Comparison of ENCODE assay signal across 38 mouse cellular contexts in the genomic region with DNA sequence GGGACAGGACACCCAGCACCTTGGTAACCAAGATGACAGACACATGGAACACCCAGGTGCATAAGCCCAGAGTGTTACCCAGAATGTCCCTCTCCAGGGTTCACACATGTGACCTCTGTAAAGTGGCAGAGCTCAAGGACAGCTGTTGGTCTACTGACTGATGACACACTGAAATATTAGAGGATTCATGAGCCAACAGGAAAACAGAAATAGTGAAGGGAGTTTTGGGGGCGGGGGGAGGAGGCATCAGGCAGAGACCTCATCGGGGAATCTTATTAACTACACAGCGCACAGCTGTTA. TPM values are rescaled to one million over a fixed set of nuclear protein-coding genes. Genes with fewer than 3 reads are reported as not detected.
DNase-seq lines count a peak whose midpoint lies in the region; ATAC-seq and TF ChIP-seq lines count a peak whose summit lies in the region.
"Had no signal": no experiment of that assay in that cellular context is flagged by ENCODE, and none has a peak within 500 bp of the region (broad histone marks: within the 10 kb centered on the region; RNA-seq: fewer than 3 reads in every experiment).

No protein-coding gene starts in this region.

- 0 out of 2 replicates have a peak, but pooled peaks cover 8% of the 10 kb centered on the region for H3K4me1 ChIP-seq in hindbrain, postnatal 0 days (ENCODE audit: insufficient read depth, low read length)
- H3K4me1 ChIP-seq in hindbrain, embryonic 13.5 days (replicated peaks) = peaks cover 20% of the 10 kb centered on the region
- H3K4me1 ChIP-seq in lung, embryonic 16.5 days (replicated peaks; ENCODE audit: control insufficient read depth, insufficient read depth, low read length) = no peaks in the 10 kb centered on the region
- no peaks in the 10 kb centered on the region for H3K4me1 ChIP-seq in lung, adult 2 months (ENCODE audit: control insufficient read depth, insufficient read depth, low read length)

- no peak overlapping the region for H3ac ChIP-seq in C2C12 (ENCODE audit: control insufficient read depth, insufficient read length, low read depth)

- H3K36me3 ChIP-seq in hindbrain, postnatal 0 days (ENCODE audit: insufficient read depth, low read length) = no peaks in the 10 kb centered on the region
- H3K36me3 ChIP-seq in hindbrain, embryonic 13.5 days = no peaks in the 10 kb centered on the region
- H3K36me3 ChIP-seq in lung, embryonic 16.5 days (ENCODE audit: control insufficient read depth, insufficient read depth, low read length) = no peaks in the 10 kb centered on the region
- H3K36me3 ChIP-seq in C2C12 (ENCODE audit: control insufficient read depth, insufficient read depth) = no peaks in the 10 kb centered on the region
- H3K36me3 ChIP-seq: embryonic facial prominence, embryonic 12.5 days; forebrain, embryonic 12.5 days; midbrain, embryonic 12.5 days; stomach, embryonic 15.5 days had no signal

- H3K27me3 ChIP-seq in hindbrain, postnatal 0 days (ENCODE audit: insufficient read depth, low read length) = no peaks in the 10 kb centered on the region
- H3K27me3 ChIP-seq in hindbrain, embryonic 13.5 days = peaks cover 37% of the 10 kb centered on the region; the same call in 1 of the 2 replicates
- H3K27me3 ChIP-seq in lung, embryonic 16.5 days (ENCODE audit: control insufficient read depth, insufficient read depth, low read depth, low read length) = no peaks in the 10 kb centered on the region
- H3K27me3 ChIP-seq in C2C12 (ENCODE audit: control insufficient read depth, insufficient read depth, insufficient read length) = no peaks in the 10 kb centered on the region
- H3K27me3 ChIP-seq: embryonic facial prominence, embryonic 12.5 days; stomach, embryonic 15.5 days had no signal

- H3K79me2 ChIP-seq in C2C12 (ENCODE audit: control insufficient read depth, insufficient read depth) = no peaks in the 10 kb centered on the region

- no peak for ATAC-seq in hindbrain, postnatal 0 days
- ATAC-seq in hindbrain, embryonic 13.5 days (ENCODE audit: low FRiP score) = no peak
- ATAC-seq in lung, embryonic 16.5 days (ENCODE audit: low read depth) = peak; percentile 57
- ATAC-seq: activated CD4-positive, CD25-positive, alpha-beta regulatory T cell, adult 4 months; forebrain, postnatal 0 days; inflammation-experienced regulatory T-cells, adult 6 months had no signal

- H3K9me3 ChIP-seq in hindbrain, postnatal 0 days (ENCODE audit: low read length) = no peaks in the 10 kb centered on the region
- no peaks in the 10 kb centered on the region for H3K9me3 ChIP-seq in hindbrain, embryonic 13.5 days
- H3K9me3 ChIP-seq in lung, embryonic 16.5 days (ENCODE audit: control insufficient read depth, low read length) = no peaks in the 10 kb centered on the region
- H3K9me3 ChIP-seq: embryonic facial prominence, embryonic 12.5 days; forebrain, embryonic 12.5 days; midbrain, embryonic 12.5 days; stomach, embryonic 15.5 days had no signal

- no peak overlapping the region for H3K4me3 ChIP-seq in hindbrain, postnatal 0 days (ENCODE audit: low read length)
- H3K4me3 ChIP-seq in hindbrain, embryonic 13.5 days = no peak overlapping the region
- no peak overlapping the region for H3K4me3 ChIP-seq in lung, embryonic 16.5 days (ENCODE audit: low read length)
- no peak overlapping the region for H3K4me3 ChIP-seq in lung, adult 2 months (replicated peaks; ENCODE audit: extremely low read depth, low read depth, low read length)
- H3K4me3 ChIP-seq in C2C12 (ENCODE audit: insufficient read depth, poor library complexity, severe bottlenecking) = no peak overlapping the region
- H3K4me3 ChIP-seq: embryonic facial prominence, embryonic 12.5 days; erythroblast, embryonic 14.5 days; forebrain, embryonic 12.5 days; midbrain, embryonic 12.5 days; stomach, embryonic 15.5 days had no signal

- DNase-seq in hindbrain, postnatal 0 days (ENCODE audit: low spot score) = peak; percentile 18
- no peak for DNase-seq in lung, adult 2 months
- peak; percentile 11 for DNase-seq in lung, postnatal 36 days
- no peak for DNase-seq in cerebellum, postnatal 25 days
- no peak for DNase-seq in kidney, adult 8-10 months
- DNase-seq: adrenal gland, adult 2 months; adrenal gland, postnatal 36 days; B cell, adult 2 months; cerebellum, adult 2 months; cerebellum, postnatal 14 days; forebrain, postnatal 0 days; heart, postnatal 4 days; kidney, adult 18-20 months; layer of hippocampus, postnatal 36 days; left cerebral cortex, postnatal 4 days; liver had no signal

- H3K79me3 ChIP-seq in C2C12 (ENCODE audit: low read depth) = no peaks in the 10 kb centered on the region

- no peak overlapping the region for H3K27ac ChIP-seq in hindbrain, postnatal 0 days
- no peak overlapping the region for H3K27ac ChIP-seq in hindbrain, embryonic 13.5 days
- H3K27ac ChIP-seq in lung, embryonic 16.5 days (ENCODE audit: low read length) = no peak overlapping the region
- H3K27ac ChIP-seq: embryonic facial prominence, embryonic 12.5 days; forebrain, embryonic 12.5 days; hindbrain, embryonic 14.5 days; kidney, postnatal 0 days; liver, embryonic 14.5 days; midbrain, embryonic 12.5 days; stomach, embryonic 15.5 days had no signal

- TF ChIP-seq CTCF in hindbrain, postnatal 0 days (IDR thresholded peaks at IDR 0.05; ENCODE audit: low read depth) = no peak
- no peak for TF ChIP-seq CTCF in lung, adult 2 months (IDR thresholded peaks at IDR 0.05; ENCODE audit: insufficient read depth, low read length)
- TF ChIP-seq CTCF in C2C12 (IDR thresholded peaks at IDR 0.05; ENCODE audit: control insufficient read depth, insufficient read depth, insufficient read length) = no peak

- H3K4me2 ChIP-seq in hindbrain, postnatal 0 days (ENCODE audit: low read depth, low read length) = no peak overlapping the region
- H3K4me2 ChIP-seq in hindbrain, embryonic 13.5 days = no peak overlapping the region
- H3K4me2 ChIP-seq in lung, embryonic 16.5 days (ENCODE audit: low read depth, low read length) = no peak overlapping the region
- H3K4me2 ChIP-seq: embryonic facial prominence, embryonic 12.5 days; forebrain, embryonic 12.5 days; hindbrain, embryonic 14.5 days; midbrain, embryonic 12.5 days; stomach, embryonic 15.5 days had no signal

- no peak for TF ChIP-seq POLR2A in lung, adult 2 months (IDR thresholded peaks at IDR 0.05; ENCODE audit: borderline replicate concordance, extremely low read depth, low read depth, low read length)

- H3K9ac ChIP-seq in hindbrain, postnatal 0 days (replicated peaks; ENCODE audit: low read length) = no peak overlapping the region
- no peak overlapping the region for H3K9ac ChIP-seq in hindbrain, embryonic 13.5 days
- H3K9ac ChIP-seq in lung, embryonic 16.5 days (ENCODE audit: low read length) = no peak overlapping the region
- H3K9ac ChIP-seq: embryonic facial prominence, embryonic 12.5 days; forebrain, embryonic 12.5 days; forebrain, postnatal 0 days; hindbrain, embryonic 14.5 days; liver, embryonic 14.5 days; midbrain, embryonic 12.5 days; stomach, embryonic 15.5 days had no signal

- 75% methylated on average over 3 of the region's 3 CpGs for WGBS in hindbrain, postnatal 0 days
- WGBS in hindbrain, embryonic 13.5 days = 76% methylated on average over 3 of the region's 3 CpGs
- 73% methylated on average over 3 of the region's 3 CpGs for WGBS in lung, embryonic 16.5 days
- WGBS in lung, adult 2 months = 71% methylated on average over 3 of the region's 3 CpGs

TF ChIP-seq in C2C12, 6 proteins besides CTCF, POLR2A, EP300 and RAD21:
- no peak for TF ChIP-seq MYOD1 (IDR thresholded peaks at IDR 0.05; ENCODE audit: control insufficient read depth, insufficient read length, low read depth)
- no peak for TF ChIP-seq MAX (IDR thresholded peaks at IDR 0.05)
- TF ChIP-seq USF1 (IDR thresholded peaks at IDR 0.05; ENCODE audit: low read depth) = peak; percentile 11
- TF ChIP-seq CEBPB (IDR thresholded peaks at IDR 0.05; ENCODE audit: low read depth) = no peak

RNA-seq across cellular contexts. Expression of a gene that starts 28.0 kb away (rescaled TPM):
- total RNA-seq in hindbrain, postnatal 0 days (2014; rRNA removed) = not detected in 2 replicates
- polyA plus RNA-seq in hindbrain, postnatal 0 days (2015; fragmentation: Nextera tagmentation; extraction: Ambion mirVana) = 0.81 and 0.88 TPM in 2 replicates
- 0.12 TPM in 1 of 2 replicates, not detected in the other for polyA plus RNA-seq in hindbrain, embryonic 13.5 days (2015; fragmentation: Nextera tagmentation; extraction: Ambion mirVana)
- polyA plus RNA-seq in lung, embryonic 16.5 days (2015; fragmentation: Nextera tagmentation; extraction: Ambion mirVana) = 0.23 TPM in 1 of 2 replicates, not detected in the other
- 0.18 TPM in 1 of 2 replicates, not detected in the other for polyA plus RNA-seq in lung, adult 2 months (2012; rRNA removed)
- not detected for polyA plus RNA-seq in C2C12 (2012; fragmentation: generic; extraction: Trizol)
- total RNA-seq: adrenal gland, adult 2 months; adrenal gland, postnatal 36 days; CH12.LX; ES-E14; forebrain, postnatal 0 days; gastrocnemius, adult 8-10 months; heart, adult 8-10 months; heart, postnatal 4 days; left cerebral cortex, postnatal 4 days had no signal
- polyA plus RNA-seq: heart, embryonic 14.5 days; hindbrain, embryonic 14.5 days; midbrain, embryonic 12.5 days had no signal

RNA-seq across cellular contexts. Expression of a gene that starts 34.8 kb away (rescaled TPM):
- 201 and 223 TPM in 2 replicates for total RNA-seq in hindbrain, postnatal 0 days (2014; rRNA removed)
- polyA plus RNA-seq in hindbrain, postnatal 0 days (2015; fragmentation: Nextera tagmentation; extraction: Ambion mirVana) = 641 and 676 TPM in 2 replicates
- polyA plus RNA-seq in hindbrain, embryonic 13.5 days (2015; fragmentation: Nextera tagmentation; extraction: Ambion mirVana) = 597 TPM in 2 replicates
- polyA plus RNA-seq in lung, embryonic 16.5 days (2015; fragmentation: Nextera tagmentation; extraction: Ambion mirVana) = 386 and 399 TPM in 2 replicates
- 73.6 and 107 TPM in 2 replicates for polyA plus RNA-seq in lung, adult 2 months (2012; rRNA removed)
- 430 TPM for polyA plus RNA-seq in C2C12 (2012; fragmentation: generic; extraction: Trizol)

RNA-seq across cellular contexts. Expression of a gene that starts 59.0 kb away (rescaled TPM):
- not detected in 2 replicates for total RNA-seq in hindbrain, postnatal 0 days (2014; rRNA removed)
- polyA plus RNA-seq in hindbrain, postnatal 0 days (2015; fragmentation: Nextera tagmentation; extraction: Ambion mirVana) = not detected in 2 replicates
- polyA plus RNA-seq in hindbrain, embryonic 13.5 days (2015; fragmentation: Nextera tagmentation; extraction: Ambion mirVana) = not detected in 2 replicates
- polyA plus RNA-seq in lung, embryonic 16.5 days (2015; fragmentation: Nextera tagmentation; extraction: Ambion mirVana) = not detected in 2 replicates
- polyA plus RNA-seq in lung, adult 2 months (2012; rRNA removed) = not detected in 2 replicates
- not detected for polyA plus RNA-seq in C2C12 (2012; fragmentation: generic; extraction: Trizol)
- total RNA-seq: adrenal gland, adult 2 months; adrenal gland, postnatal 36 days; forebrain, postnatal 0 days; gastrocnemius, adult 8-10 months; gastrocnemius, postnatal 4 days; heart, adult 8-10 months; heart, postnatal 4 days; layer of hippocampus, postnatal 36 days; left cerebral cortex, postnatal 4 days; megakaryocyte progenitor cell, adult 5-6 weeks had no signal
- polyA plus RNA-seq: activated CD4-positive, CD25-positive, alpha-beta regulatory T cell, adult 4 months; adrenal gland, adult 2 months; brain, embryonic 14.5 days; cerebellum, adult 2 months; embryonic facial prominence, embryonic 12.5 days; erythroblast, embryonic 14.5 days; forebrain, embryonic 12.5 days; forebrain, postnatal 0 days; heart, embryonic 14.5 days; hindbrain, embryonic 14.5 days; inflammation-experienced regulatory T-cells, adult 6 months; kidney, postnatal 0 days; liver, embryonic 14.5 days; neural tube, embryonic 14.5 days; stomach, embryonic 15.5 days had no signal

Comparison
In these comparisons a context has a peak if more than half of its experiments do, and no peak if none do; other contexts are left out.
1. DNase-seq: peak in hindbrain, postnatal 0 days (single experiment) and lung, postnatal 36 days (single experiment); none in lung, adult 2 months (single experiment), cerebellum, postnatal 25 days (0 of 2) and kidney, adult 8-10 months (0 of 2).